Mouse (Mus musculus): ENCODE results near the gene Pelo. TPM values are rescaled to one million over a fixed set of nuclear protein-coding genes. Genes with fewer than 3 reads are reported as not detected.

Gene Pelo
- polyA plus RNA-seq, 1 experiment, result 22.5 TPM

DNA sequence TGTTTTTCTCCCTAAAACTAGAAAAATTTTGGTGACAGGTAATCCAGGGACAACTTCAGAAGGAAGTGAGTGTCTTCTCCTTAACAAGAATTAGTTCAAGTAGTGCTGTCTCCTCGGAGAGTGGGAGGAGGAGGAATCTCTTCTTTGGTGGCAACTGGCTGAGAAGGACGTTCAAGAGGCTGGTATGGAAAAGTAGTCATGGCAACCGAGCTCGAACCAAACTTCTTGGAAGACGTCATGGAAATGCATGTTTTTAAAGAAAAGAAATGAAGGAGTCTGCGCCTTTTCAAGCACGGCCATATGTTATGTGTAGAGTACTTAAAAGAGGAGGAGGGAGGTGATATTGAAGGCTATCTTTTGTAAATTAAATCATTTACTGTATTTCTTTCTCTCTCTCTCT is 37.4 kb downstream of the Pelo start:
- TF ChIP-seq MYOG (IDR thresholded peaks at IDR 0.05; ENCODE audit: control insufficient read depth, extremely low read depth, insufficient read length) (no peak), USF1 (IDR thresholded peaks at IDR 0.05; ENCODE audit: low read depth) (no peak), MYOD1 (IDR thresholded peaks at IDR 0.05; ENCODE audit: control insufficient read depth, insufficient read length, low read depth) (no peak), FOSL1 (IDR thresholded peaks at IDR 0.05; ENCODE audit: insufficient read depth, low read length, poor library complexity, severe bottlenecking) (no peak), CTCF (IDR thresholded peaks at IDR 0.05; ENCODE audit: control insufficient read depth, insufficient read depth, insufficient read length) (no peak), CEBPB (IDR thresholded peaks at IDR 0.05; ENCODE audit: low read depth) (no peak), MAX (IDR thresholded peaks at IDR 0.05) (no peak)
- Histone ChIP-seq H3K27me3 (ENCODE audit: control insufficient read depth, insufficient read depth, insufficient read length) (no peaks in the 10 kb centered on the region), H3ac (ENCODE audit: control insufficient read depth, insufficient read length, low read depth) (no peak overlapping the region), H3K36me3 (ENCODE audit: control insufficient read depth, insufficient read depth) (no peaks in the 10 kb centered on the region), H3K79me3 (ENCODE audit: low read depth) (no peaks in the 10 kb centered on the region), H3K4me3 (ENCODE audit: insufficient read depth, poor library complexity, severe bottlenecking) (no peak overlapping the region), H3K79me2 (ENCODE audit: control insufficient read depth, insufficient read depth) (no peaks in the 10 kb centered on the region)

DNA sequence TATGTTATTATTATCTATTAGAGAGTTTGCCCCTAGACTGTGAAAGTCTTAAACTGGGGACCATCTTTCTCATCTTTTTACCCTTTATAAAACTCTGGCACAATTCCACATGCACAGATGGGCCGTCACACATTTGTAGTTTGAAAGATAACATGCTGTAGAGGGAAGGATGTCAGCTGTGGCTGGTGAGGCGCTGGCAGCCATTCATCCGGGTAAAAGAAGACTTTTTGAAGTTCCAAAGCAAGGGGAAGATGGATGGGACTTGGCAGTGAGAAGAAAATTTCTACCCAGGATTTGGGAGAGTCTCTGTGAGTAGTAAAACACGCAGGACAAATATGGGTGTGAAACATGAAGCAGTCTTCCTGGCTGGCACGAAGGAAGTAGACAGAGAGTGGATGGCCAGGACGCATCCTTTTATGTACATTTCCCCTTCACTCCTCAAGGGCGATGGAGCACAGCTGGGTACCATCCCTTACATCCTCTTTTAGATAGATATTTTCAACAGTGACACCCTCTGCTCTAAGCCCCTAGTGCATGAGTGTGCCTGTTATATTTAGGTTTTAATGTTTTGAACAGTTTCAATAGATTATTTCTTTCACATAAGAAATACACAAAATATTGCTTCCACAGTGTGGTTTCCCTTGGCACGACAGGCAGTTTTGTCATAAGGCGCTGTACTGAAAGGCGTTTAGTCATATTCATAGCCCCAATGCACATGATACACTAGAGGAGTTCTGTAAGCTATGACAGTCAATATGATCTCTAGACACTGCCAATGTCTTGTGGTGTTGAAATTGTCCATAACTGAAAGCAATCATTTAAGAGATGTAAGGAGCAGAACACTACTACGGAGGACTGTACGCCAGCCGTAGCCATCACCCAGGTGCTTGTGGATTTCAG is 39.1 kb downstream of the Pelo start:
- no peaks in the 10 kb centered on the region for H3K27me3 ChIP-seq (ENCODE audit: control insufficient read depth, insufficient read depth, insufficient read length)
- no peak overlapping the region for H3ac ChIP-seq (ENCODE audit: control insufficient read depth, insufficient read length, low read depth)
- no peaks in the 10 kb centered on the region for H3K36me3 ChIP-seq (ENCODE audit: control insufficient read depth, insufficient read depth)
- no peak for TF ChIP-seq MAX (IDR thresholded peaks at IDR 0.05)
- TF ChIP-seq CTCF (IDR thresholded peaks at IDR 0.05; ENCODE audit: control insufficient read depth, insufficient read depth, insufficient read length), result no peak
- TF ChIP-seq MYOD1 (IDR thresholded peaks at IDR 0.05; ENCODE audit: control insufficient read depth, insufficient read length, low read depth), result no peak
- TF ChIP-seq USF1 (IDR thresholded peaks at IDR 0.05; ENCODE audit: low read depth), result no peak
- TF ChIP-seq MYOG (IDR thresholded peaks at IDR 0.05; ENCODE audit: control insufficient read depth, extremely low read depth, insufficient read length), result no peak
- no peak for TF ChIP-seq CEBPB (IDR thresholded peaks at IDR 0.05; ENCODE audit: low read depth)
- H3K79me2 ChIP-seq (ENCODE audit: control insufficient read depth, insufficient read depth), result no peaks in the 10 kb centered on the region
- H3K4me3 ChIP-seq (ENCODE audit: insufficient read depth, poor library complexity, severe bottlenecking), result no peak overlapping the region
- H3K79me3 ChIP-seq (ENCODE audit: low read depth), result no peaks in the 10 kb centered on the region

DNA sequence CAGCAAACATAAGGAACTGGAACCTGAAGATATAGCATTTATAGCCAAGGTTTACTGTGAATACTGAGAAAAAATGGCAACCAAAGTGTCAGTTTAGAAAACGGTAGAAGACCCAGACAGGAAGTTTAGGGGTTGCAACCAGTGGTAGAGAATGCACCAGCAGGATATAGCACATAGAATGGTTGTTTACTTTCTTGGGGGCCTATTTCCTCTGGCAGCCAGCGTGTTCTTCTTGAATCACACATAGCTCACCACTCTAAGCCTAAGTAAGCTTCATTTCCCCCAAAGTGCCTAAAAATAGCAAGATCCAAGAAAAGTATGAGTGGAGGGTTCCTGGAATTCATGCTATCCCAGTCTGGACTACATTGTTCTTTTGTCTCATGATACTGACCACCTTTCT is 47.3 kb downstream of the Pelo start:
- no peak overlapping the region for H3ac ChIP-seq (ENCODE audit: control insufficient read depth, insufficient read length, low read depth)
- H3K27me3 ChIP-seq (ENCODE audit: control insufficient read depth, insufficient read depth, insufficient read length), result no peaks in the 10 kb centered on the region
- H3K36me3 ChIP-seq (ENCODE audit: control insufficient read depth, insufficient read depth), result no peaks in the 10 kb centered on the region
- TF ChIP-seq CTCF (IDR thresholded peaks at IDR 0.05; ENCODE audit: control insufficient read depth, insufficient read depth, insufficient read length) (no peak), CEBPB (IDR thresholded peaks at IDR 0.05; ENCODE audit: low read depth) (no peak)
- H3K79me2 ChIP-seq (ENCODE audit: control insufficient read depth, insufficient read depth), result no peaks in the 10 kb centered on the region
- H3K4me3 ChIP-seq (ENCODE audit: insufficient read depth, poor library complexity, severe bottlenecking), result no peak overlapping the region
- no peaks in the 10 kb centered on the region for H3K79me3 ChIP-seq (ENCODE audit: low read depth)

Other genes starting within 250 kb of the Pelo start
- gene Itga2, start 158.1 kb downstream of the Pelo start, polyA plus RNA-seq (2012; fragmentation: generic; extraction: Trizol), result 0.01 TPM
- gene Gm49395, start 11.7 kb upstream of the Pelo start, polyA plus RNA-seq (2012; fragmentation: generic; extraction: Trizol), result 0.12 TPM
- gene Itga1, start 11.8 kb upstream of the Pelo start, polyA plus RNA-seq (2012; fragmentation: generic; extraction: Trizol), result 0.04 TPM